Mouse (Mus musculus) hindlimb bud, embryonic 11.5 days (tissue): ENCODE data around the gene Lrrc27.

Experiments
- DNase-seq: peaks from one replicate; pipeline ENCODE4 v3.0.0-alpha.2; 2012; ENCODE audit warnings: low read depth, low spot score; ENCODE audit errors: extremely low spot score

Lrrc27 gene

GRCm38 (mm10) chr7:139212754-139213745 lies at the start of gene Lrrc27, which contains the start of gene Stk32c:
Gene Lrrc27 (plus strand): TSS chr7:139212988.
Gene Stk32c (minus strand): TSS chr7:139213307.
- DNase-seq: peak; percentile 93

- DNase-seq: no peak
These were observed 48.4 kb upstream of the Lrrc27 start for GRCm38 (mm10) chr7:139164410-139164809.

DNA sequence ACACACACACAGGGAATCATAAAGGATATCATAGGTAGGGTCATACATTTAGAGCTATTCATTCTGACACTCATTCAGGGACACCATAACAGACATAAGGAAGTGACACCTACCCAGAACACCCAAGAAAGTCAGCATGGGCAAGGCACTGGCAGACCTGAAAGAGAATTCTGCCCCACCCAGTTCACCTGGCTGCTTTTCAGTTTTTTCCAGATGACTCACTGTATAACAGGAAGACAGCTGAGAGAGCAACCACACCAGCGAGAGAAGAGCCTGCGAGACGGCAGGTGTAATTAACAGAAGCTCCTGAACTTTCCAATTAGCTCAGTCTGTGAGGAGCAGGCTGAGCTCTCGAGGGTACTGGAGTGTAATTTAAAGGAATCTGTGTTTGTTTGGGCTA lies 43.6 kb upstream of the Lrrc27 start:
- DNase-seq: no peak

DNA sequence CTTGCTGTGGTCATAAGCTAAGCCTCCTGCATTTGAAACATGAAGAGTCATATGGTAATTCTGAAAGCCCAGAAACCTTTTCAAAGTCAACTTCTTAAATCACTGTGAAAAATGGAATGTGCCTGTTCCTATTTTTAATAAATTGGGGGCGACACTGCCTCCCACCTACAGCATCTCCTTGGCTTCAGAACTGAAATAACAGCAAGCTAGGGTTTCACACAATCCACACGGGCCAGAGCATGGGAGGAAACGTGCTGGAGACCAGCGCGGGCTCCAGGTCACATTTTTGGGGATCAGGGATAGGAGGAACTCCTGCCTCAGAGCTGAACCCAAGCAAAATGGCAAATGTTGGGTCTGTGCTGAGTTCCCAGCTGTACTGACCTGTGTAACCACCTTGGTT lies 33.5 kb upstream of the Lrrc27 start:
- DNase-seq: no peak

DNA sequence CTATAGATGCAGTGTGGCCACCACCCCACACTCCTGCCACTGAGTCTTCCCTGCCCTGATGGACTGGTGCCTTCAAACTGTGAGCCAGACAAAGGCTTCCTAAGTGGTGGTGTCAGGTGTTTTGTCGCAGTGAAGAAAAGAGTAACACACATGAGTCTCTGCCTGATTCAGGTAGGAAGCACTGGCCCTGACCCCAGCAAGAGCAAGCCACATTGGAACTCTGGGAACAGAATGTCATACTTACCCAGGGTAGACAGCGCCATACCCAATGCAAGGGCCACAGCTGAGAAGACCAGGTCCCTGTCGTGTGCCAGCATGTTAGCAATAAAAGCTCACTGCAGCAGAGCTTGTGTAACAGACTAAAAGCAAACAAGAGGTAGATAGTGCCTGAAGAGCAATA lies 32.7 kb upstream of the Lrrc27 start:
- DNase-seq: no peak

DNA sequence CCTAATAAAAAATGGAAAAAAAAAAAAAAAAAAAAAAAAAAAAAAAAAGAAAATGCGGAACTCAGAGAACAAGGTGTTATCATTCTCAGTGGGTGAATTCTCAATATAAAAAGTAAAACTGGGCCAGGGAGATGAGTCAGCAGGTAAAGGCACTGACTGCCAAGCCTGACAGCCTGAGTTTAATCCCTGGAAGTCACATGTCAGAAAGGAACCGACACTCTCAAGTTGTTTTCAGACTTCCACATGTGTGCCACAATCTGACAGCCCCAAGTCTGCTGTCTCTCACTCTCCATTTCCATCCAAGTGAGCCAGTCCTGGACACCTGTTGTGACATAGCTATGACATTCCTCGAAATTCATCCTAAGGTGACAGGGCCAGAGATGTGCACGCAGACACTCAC lies 28.4 kb upstream of the Lrrc27 start:
- DNase-seq: no peak

GRCm38 (mm10) chr7:139184846-139185245 lies 27.9 kb upstream of the Lrrc27 start:
- DNase-seq: no peak

DNA sequence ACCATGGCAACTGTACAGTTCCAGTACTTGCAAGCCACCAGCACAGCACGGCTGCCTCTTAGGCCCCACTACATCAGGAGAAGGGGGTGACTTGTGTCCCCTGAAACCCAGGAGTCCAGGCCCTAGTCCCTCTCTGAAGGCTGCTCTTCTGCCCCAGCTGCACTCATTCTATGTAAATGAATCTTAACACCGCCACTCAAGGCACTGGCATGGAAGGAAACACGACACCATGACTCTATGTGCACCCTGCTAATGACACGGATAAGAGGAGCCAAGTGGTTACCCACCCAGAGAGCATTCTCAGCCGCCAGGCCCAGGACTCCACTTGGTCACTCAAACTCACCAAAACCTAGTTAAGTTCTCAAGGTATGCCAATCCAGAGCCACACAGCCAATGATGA lies 26.8 kb upstream of the Lrrc27 start:
- no peak for DNase-seq

DNA sequence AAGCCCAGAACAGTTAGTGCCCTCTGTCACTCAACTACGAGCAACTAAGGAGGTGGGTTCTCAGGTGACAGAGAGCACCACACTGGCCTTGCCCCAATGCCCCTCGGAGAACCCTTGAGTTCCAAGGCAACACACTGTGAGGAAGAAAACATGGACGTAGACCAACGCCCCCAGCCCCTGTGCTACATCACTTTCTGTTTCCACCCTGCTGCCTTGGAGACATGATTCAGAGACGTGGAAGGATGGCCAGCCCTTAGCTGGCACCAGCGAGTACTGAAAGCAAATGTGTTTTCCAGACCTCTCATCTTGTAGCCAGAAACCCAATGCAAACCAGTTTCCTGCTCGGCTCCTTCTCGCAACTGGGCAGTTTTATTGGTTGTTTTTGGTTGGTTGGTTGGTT lies 26.4 kb upstream of the Lrrc27 start:
- no peak for DNase-seq

DNA sequence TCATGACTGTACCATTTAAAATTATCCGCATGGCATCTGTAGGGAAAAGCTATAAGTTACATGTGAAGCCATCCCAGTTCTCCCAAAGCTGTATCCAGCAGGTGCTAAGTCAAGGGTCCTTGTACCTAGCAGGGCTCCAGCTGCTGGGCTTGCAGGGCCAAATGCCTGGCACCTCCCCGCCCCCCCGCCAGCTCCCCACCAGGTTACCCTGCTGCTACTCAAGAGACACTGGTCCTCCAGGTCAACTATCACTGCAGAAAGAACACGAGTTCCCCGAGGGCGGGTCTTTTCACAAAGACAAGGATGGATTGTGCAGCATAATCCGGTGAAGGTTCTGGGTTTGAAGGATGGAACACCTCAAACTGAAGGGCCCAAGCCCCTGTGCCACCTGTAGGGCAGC lies 25.5 kb upstream of the Lrrc27 start:
- no peak for DNase-seq

DNA sequence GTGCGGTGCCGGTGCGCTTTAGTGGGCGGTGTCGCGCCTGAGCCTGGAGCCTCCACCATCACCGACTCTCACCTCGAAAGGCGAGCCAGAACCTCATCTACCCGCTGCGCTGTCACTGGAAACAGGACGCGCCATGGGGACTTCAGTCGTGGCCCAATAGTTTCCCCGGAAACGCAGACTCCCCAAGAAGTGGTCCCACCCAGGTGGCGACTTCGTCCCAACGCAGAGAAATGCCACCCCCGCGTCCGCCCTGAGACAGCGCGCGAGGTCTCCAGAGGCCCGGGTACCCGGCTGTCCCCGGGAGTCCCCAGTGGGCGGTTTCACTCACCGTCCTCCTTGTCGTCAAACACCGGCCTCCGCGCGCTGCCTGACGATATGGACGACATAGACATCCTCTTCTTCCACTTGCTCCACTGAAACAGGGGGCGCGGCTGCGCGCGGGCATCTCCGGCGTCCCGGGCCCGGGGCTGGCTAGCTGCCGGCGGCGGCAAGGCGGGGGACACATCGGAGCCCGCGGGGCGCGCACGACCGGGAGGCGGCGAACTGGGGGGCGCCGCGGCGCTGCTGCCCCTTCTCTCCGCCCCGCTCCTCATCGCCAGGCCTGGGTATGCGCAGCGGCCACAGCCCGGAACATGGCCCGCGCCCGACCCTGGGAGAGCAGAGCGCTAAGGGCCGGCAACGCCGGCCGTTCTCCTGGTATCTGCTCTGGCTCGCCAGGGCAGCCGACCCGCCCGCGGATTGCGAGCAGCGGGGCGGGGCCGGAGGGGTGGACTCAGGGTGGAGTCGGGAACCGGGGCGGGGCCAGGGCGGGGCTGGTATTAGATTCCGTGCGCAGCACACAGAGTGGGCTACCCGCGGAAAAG lies 24.8 kb upstream of the Lrrc27 start:
- no peak for DNase-seq

- no peak for DNase-seq
These were observed 24.1 kb upstream of the Lrrc27 start for GRCm38 (mm10) chr7:139188634-139189207.

DNA sequence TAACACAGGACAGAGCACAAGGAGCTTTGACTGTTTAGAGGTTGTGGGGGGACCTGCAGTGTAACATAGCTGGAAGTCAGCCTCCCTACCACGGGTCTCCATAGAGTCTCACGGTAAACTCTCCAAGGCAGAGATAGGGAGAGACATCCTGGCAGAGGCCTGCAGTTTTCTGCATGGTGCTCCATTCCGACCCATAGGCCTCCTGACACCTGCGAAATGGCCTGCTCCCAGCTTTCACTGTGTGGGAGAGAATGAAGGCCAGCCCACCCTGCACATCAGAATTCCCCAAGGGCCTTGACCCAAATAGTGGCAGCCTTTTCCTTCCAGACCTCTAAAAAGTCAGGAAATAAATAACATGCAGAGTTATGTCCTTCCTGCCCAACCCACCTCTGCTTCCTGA lies 22.2 kb upstream of the Lrrc27 start:
- no peak for DNase-seq

GRCm38 (mm10) chr7:139191619-139192018 lies 21.2 kb upstream of the Lrrc27 start:
- DNase-seq: no peak

DNA sequence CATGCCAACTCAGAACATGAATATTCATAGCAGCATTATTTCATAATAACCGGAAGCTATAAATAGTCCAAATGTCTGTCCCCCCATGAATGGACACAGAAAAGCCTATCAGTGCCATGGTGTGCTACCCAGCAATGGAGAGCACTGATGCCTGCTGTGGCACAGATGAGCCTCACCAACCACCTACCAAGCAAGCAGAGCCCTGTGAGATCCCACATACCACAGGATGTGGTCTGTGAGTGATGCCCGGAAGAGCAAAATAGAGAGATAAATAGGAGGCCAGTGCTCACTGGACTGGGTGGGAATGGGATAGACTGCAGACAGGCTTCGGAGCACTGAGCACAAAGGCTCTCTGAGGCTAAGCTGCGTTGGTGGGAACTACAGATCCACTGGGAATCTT lies 15.8 kb upstream of the Lrrc27 start:
- DNase-seq: no peak

- no peak for DNase-seq
These were observed 12.7 kb upstream of the Lrrc27 start for GRCm38 (mm10) chr7:139200108-139200507.

DNA sequence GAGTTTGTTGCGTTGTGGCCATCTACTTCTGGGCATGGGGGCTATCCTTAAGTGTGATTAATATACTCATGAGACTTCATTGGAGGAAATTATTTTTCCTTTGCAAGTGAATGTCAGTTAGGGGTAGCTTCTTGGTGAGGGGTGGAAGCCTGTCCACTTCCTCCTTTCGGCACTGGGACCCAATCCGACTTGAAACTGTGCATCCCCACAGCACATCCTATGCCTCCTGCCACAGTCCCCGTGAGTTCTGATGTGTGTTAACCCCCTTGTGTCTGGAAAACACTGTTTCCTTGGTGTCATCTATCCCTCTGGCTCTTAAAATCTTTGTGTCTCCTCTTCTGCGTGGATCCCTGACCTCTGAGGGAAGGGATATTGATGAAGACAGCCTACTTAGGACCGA lies 11.6 kb upstream of the Lrrc27 start:
- no peak for DNase-seq

- DNase-seq: no peak
These were observed 4.6 kb upstream of the Lrrc27 start for GRCm38 (mm10) chr7:139208023-139208772.

DNA sequence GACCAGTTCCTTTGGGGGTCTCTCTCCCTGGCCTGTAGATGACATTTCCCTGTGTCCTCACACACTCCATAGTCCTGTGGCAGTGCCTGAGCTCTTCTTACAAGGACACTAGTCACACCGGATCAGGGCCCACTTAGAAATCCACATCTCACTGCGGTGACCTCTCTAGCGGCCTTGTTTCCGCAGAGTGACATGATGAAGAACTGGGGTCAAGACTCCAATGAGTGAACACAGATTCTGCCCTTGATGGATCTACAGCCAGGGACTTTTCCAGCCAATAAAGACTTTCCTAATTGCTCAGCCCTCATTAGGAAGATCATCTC lies 4.1 kb upstream of the Lrrc27 start:
- DNase-seq: no peak

GRCm38 (mm10) chr7:139211761-139212160 lies 1.0 kb upstream of the Lrrc27 start:
- no peak for DNase-seq

DNA sequence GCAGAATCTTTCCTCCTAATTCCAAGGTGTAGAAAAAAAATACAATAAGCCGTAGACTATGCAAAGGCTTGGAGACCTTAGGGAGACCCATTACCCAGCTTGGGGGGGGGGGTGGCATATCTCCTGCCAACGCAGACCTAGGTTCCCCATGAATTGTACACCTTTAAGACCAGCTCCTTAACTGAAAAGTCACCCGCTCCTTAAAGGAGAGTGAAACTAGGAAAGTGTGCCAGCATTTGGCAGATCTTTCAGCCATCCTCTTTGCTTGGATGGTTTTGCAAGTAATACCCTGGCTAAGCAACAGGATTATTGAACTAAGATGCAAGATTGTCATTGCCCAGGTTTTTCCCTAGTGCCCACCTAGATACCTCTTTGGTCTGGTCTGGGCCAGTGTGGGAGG lies 963 bp downstream of the Lrrc27 start:
- no peak for DNase-seq
